Mouse (Mus musculus) liver, embryonic 11.5 days (tissue): ENCODE measurements around the gene Mlana. TPM values are rescaled to one million over a fixed set of nuclear protein-coding genes. Genes with fewer than 3 reads are reported as not detected.

Source experiments
- ATAC-seq: fragments of 200-750 bp; cut with Nextera tagmentation; replicated peaks from 2 replicates; pipeline ENCODE4 v1.8.0; 2017; ENCODE audit warnings: moderate number of reproducible peaks, mild to moderate bottlenecking, moderate TSS enrichment, moderate library complexity; ENCODE audit not compliant: low FRiP score
- DNase-seq: peaks from one replicate; pipeline ENCODE4 v3.0.0-alpha.2; 2017; ENCODE audit warnings: low spot score
- H3K27ac ChIP-seq: fragments of 300-500 bp; sonication (generic); 2 replicates; pipeline ENCODE4 v1.5.1; 2014; ENCODE audit warnings: mild to moderate bottlenecking, low read depth, low read length, control low read depth
- H3K27me3 ChIP-seq: fragments of 300-500 bp; sonication (generic); replicated peaks from 2 replicates; pipeline ENCODE4 v1.6.1; 2014; ENCODE audit warnings: low read length, mixed read lengths; ENCODE audit not compliant: control insufficient read depth, insufficient read depth
- H3K36me3 ChIP-seq: fragments of 300-500 bp; sonication (generic); 2 replicates; pipeline ENCODE4 v1.6.1; 2014; ENCODE audit warnings: mild to moderate bottlenecking, low read length, moderate library complexity, mixed read lengths; ENCODE audit not compliant: control insufficient read depth, insufficient read depth
- H3K4me1 ChIP-seq: fragments of 300-500 bp; sonication (generic); replicated peaks from 2 replicates; pipeline ENCODE4 v1.6.1; 2014; ENCODE audit warnings: low read length, mixed read lengths; ENCODE audit not compliant: control insufficient read depth, insufficient read depth
- H3K4me2 ChIP-seq: fragments of 300-500 bp; sonication (generic); 2 replicates; pipeline ENCODE4 v1.6.1; 2014; ENCODE audit warnings: mild to moderate bottlenecking, control low read depth, moderate library complexity
- H3K4me3 ChIP-seq: fragments of 300-500 bp; sonication (generic); 2 replicates; pipeline ENCODE4 v1.5.1; 2014; ENCODE audit warnings: low read depth, low read length, control low read depth
- H3K9ac ChIP-seq: fragments of 300-500 bp; sonication (generic); 2 replicates; pipeline ENCODE4 v1.6.1; 2014; ENCODE audit warnings: low read depth, low read length, control low read depth
- H3K9me3 ChIP-seq: fragments of 300-500 bp; sonication (generic); 2 replicates; pipeline ENCODE4 v1.6.1; 2016; ENCODE audit warnings: low read length, inconsistent platforms, mixed read lengths; ENCODE audit not compliant: control insufficient read depth
- WGBS: fragments of 180-500 bp; shearing (Covaris S2); extraction: QIAGEN DNeasy Blood & Tissue Kit; methylation state at CpG from one replicate; pipeline ENCODE4 v1.1.7; 2014; 5-methylcytosine and 5-hydroxymethylcytosine counted together
- polyA plus RNA-seq: library from polyadenylated mRNA; unstranded; fragments of >200 nt; fragmentation: Nextera tagmentation; extraction: Ambion mirVana; gene quantifications from 2 replicates; pipeline ENCODE4 v1.2.1, GENCODE M21; 2014

The Mlana gene
- polyA plus RNA-seq, result not detected in 2 replicates

- Histone ChIP-seq H3K36me3 (no peaks in the 10 kb centered on the region), H3K27me3 (no peaks in the 10 kb centered on the region), H3K4me3 (no peak within 1 kb of the TSS), H3K9me3 (no peaks in the 10 kb centered on the region), H3K4me2 (no peak within 1 kb of the TSS), H3K27ac (no peak within 1 kb of the TSS), H3K4me1 (no peaks in the 10 kb centered on the region), H3K9ac (no peak within 1 kb of the TSS)
- ATAC-seq (no peak), DNase-seq (no peak)
- WGBS, result 51% methylated on average over 3 of the region's 3 CpGs
These were observed at the start of gene Mlana for GRCm38 (mm10) chr19:29697245-29697874. Gene Mlana (plus strand): TSS chr19:29697824.

- DNase-seq (no peak), ATAC-seq (no peak)
- H3K9me3 ChIP-seq, result no peaks in the 10 kb centered on the region; the same call in 1 of the 2 replicates
- H3K36me3 ChIP-seq, result peaks cover 9% of the 10 kb centered on the region
- H3K4me3 ChIP-seq, result peak overlapping the region; percentile 78; the same call in 1 of the 2 replicates
- no peak overlapping the region for H3K27ac ChIP-seq
- H3K4me2 ChIP-seq, result peak overlapping the region; percentile 66
- H3K27me3 ChIP-seq, result no peaks in the 10 kb centered on the region
- H3K4me1 ChIP-seq, result peaks cover 17% of the 10 kb centered on the region
- no peak overlapping the region for H3K9ac ChIP-seq
- WGBS, result 31% methylated on average over 4 of the region's 4 CpGs
These were observed 49.1 kb upstream of the Mlana start for GRCm38 (mm10) chr19:29648550-29648914.

DNA sequence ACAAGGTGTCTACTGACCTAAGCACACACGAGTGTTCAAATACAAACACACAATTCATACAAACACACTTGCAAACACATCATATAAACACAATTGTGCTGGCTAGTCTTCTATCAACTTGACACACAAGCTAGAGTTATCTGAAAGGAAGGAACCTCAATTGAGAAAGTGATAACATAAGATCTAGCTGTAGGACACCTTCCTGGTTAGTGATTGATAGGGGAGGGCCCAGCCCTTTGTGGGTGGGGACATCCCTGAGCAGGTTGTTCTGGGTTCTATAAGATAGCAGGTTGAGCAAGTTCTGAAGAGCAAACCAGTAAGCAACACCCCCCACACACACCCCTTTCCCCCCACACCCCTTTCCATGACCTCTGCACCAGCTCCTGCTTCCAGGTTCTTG is 47.9 kb upstream of the Mlana start:
- Histone ChIP-seq H3K9ac (no peak overlapping the region), H3K36me3 (peaks cover 8% of the 10 kb centered on the region), H3K27me3 (no peaks in the 10 kb centered on the region), H3K4me1 (peaks cover 17% of the 10 kb centered on the region), H3K4me3 (no peak overlapping the region), H3K9me3 (no peaks in the 10 kb centered on the region; the same call in 1 of the 2 replicates), H3K4me2 (peak overlapping the region; percentile 10; the same call in 1 of the 2 replicates), H3K27ac (no peak overlapping the region)
- DNase-seq (no peak), ATAC-seq (peak; percentile 76)
- 70% methylated on average over 1 of the region's 1 CpGs for WGBS

- ATAC-seq, result no peak
- no peak overlapping the region for H3K9ac ChIP-seq
- no peak for DNase-seq
- no peak overlapping the region for H3K27ac ChIP-seq
- no peak overlapping the region for H3K4me2 ChIP-seq
- H3K4me1 ChIP-seq, result peaks cover 13% of the 10 kb centered on the region
- no peaks in the 10 kb centered on the region for H3K9me3 ChIP-seq
- H3K36me3 ChIP-seq, result no peaks in the 10 kb centered on the region
- no peak overlapping the region for H3K4me3 ChIP-seq
- H3K27me3 ChIP-seq, result no peaks in the 10 kb centered on the region
- WGBS, result 81% methylated on average over 9 of the region's 9 CpGs
These were observed 43.8 kb upstream of the Mlana start for GRCm38 (mm10) chr19:29653768-29654265.

- no peaks in the 10 kb centered on the region for H3K27me3 ChIP-seq
- no peak overlapping the region for H3K27ac ChIP-seq
- 74% methylated on average over 6 of the region's 6 CpGs for WGBS
- no peak overlapping the region for H3K4me2 ChIP-seq
- H3K36me3 ChIP-seq, result no peaks in the 10 kb centered on the region
- DNase-seq (no peak), ATAC-seq (no peak)
- no peak overlapping the region for H3K9ac ChIP-seq
- H3K4me1 ChIP-seq, result peaks cover under 1% of the 10 kb centered on the region; the same call in 1 of the 2 replicates
- no peaks in the 10 kb centered on the region for H3K9me3 ChIP-seq
- no peak overlapping the region for H3K4me3 ChIP-seq
These were observed 42.5 kb upstream of the Mlana start for GRCm38 (mm10) chr19:29655148-29655547.

GRCm38 (mm10) chr19:29656029-29656428 is 41.6 kb upstream of the Mlana start:
- H3K4me1 ChIP-seq, result no peaks in the 10 kb centered on the region
- H3K36me3 ChIP-seq, result no peaks in the 10 kb centered on the region
- no peak overlapping the region for H3K9ac ChIP-seq
- H3K4me3 ChIP-seq, result no peak overlapping the region
- 81% methylated on average over 4 of the region's 4 CpGs for WGBS
- no peak for DNase-seq
- H3K27ac ChIP-seq, result no peak overlapping the region
- no peak for ATAC-seq
- H3K4me2 ChIP-seq, result no peak overlapping the region
- no peaks in the 10 kb centered on the region for H3K9me3 ChIP-seq
- no peaks in the 10 kb centered on the region for H3K27me3 ChIP-seq

- DNase-seq (no peak), ATAC-seq (no peak)
- H3K9me3 ChIP-seq, result no peaks in the 10 kb centered on the region
- no peak overlapping the region for H3K4me3 ChIP-seq
- no peaks in the 10 kb centered on the region for H3K4me1 ChIP-seq
- H3K4me2 ChIP-seq, result no peak overlapping the region
- H3K27ac ChIP-seq, result no peak overlapping the region
- H3K27me3 ChIP-seq, result no peaks in the 10 kb centered on the region; the same call in 1 of the 2 replicates
- H3K36me3 ChIP-seq, result no peaks in the 10 kb centered on the region
- no peak overlapping the region for H3K9ac ChIP-seq
- 81% methylated on average over 5 of the region's 5 CpGs for WGBS
These were observed 41.0 kb upstream of the Mlana start for GRCm38 (mm10) chr19:29656620-29657019.

GRCm38 (mm10) chr19:29657033-29657432 is 40.6 kb upstream of the Mlana start:
- H3K27me3 ChIP-seq, result no peaks in the 10 kb centered on the region; the same call in 1 of the 2 replicates
- ATAC-seq (no peak), DNase-seq (no peak)
- H3K36me3 ChIP-seq, result no peaks in the 10 kb centered on the region
- no peak overlapping the region for H3K4me2 ChIP-seq
- H3K9ac ChIP-seq, result no peak overlapping the region
- H3K9me3 ChIP-seq, result no peaks in the 10 kb centered on the region
- no peaks in the 10 kb centered on the region for H3K4me1 ChIP-seq
- WGBS, result 59% methylated on average over 3 of the region's 3 CpGs
- no peak overlapping the region for H3K27ac ChIP-seq
- H3K4me3 ChIP-seq, result no peak overlapping the region

DNA sequence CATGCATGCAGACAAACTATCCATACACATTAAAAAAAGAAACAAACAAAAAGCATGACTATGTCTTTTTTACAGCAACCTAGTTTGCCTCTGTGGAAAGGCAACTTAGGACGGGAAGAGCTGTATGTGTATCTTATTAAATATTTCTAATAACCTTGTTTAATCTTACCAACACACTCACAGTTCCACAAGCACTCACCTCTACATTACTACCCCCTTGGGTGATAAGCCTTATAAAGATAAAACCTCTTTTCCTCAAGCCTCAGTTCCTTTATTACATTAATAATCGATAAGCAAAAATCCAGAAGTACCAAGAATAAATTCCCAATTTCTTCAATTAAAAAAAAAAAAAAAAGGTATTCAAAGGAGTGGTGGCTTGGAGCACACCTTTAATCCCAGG is 40.1 kb upstream of the Mlana start:
- ATAC-seq, result no peak
- H3K9me3 ChIP-seq, result no peaks in the 10 kb centered on the region
- H3K4me2 ChIP-seq, result no peak overlapping the region
- H3K9ac ChIP-seq, result no peak overlapping the region
- no peak overlapping the region for H3K27ac ChIP-seq
- no peaks in the 10 kb centered on the region for H3K4me1 ChIP-seq
- no peaks in the 10 kb centered on the region; the same call in 1 of the 2 replicates for H3K27me3 ChIP-seq
- no peaks in the 10 kb centered on the region for H3K36me3 ChIP-seq
- no peak for DNase-seq
- WGBS, result 75% methylated on average over 2 of the region's 2 CpGs
- no peak overlapping the region for H3K4me3 ChIP-seq
